Mouse (Mus musculus): ENCODE measurements around the gene Gm1043. TPM values are rescaled to one million over a fixed set of nuclear protein-coding genes. Genes with fewer than 3 reads are reported as not detected.

Gene Gm1043
- polyA plus RNA-seq, 1 experiment from 2014 or later, result 0.33 TPM

DNA sequence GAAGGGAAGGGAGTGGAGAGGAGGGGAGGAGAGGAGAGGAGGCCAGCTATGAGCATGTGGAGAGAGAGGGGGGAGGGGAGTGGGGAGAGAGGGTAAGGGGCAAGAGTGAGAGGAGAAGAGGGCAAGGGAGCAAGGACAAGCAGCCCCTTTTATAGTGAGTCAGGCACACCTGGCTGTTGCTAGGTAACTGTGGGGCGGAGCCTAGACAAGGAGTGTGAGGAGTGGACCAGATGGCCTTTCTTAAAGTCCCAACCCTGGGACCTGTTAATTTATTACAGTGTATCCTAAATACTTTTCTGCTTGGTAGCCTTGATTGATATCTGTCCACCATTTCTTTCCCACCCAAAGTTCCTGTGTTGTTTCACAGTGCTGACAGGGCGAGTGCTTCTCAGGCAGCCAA, 36.1 kb upstream of the Gm1043 start:
- Histone ChIP-seq H3K27ac (replicated peaks) (no peak overlapping the region), H3K4me3 (no peak overlapping the region), H3K4me2 (replicated peaks) (no peak overlapping the region), H3K36me3 (no peaks in the 10 kb centered on the region), H3K9ac (replicated peaks) (no peak overlapping the region), H3K27me3 (no peaks in the 10 kb centered on the region), H3K4me1 (peaks cover 4% of the 10 kb centered on the region; the same call in 1 of the 2 replicates), H3K9me3 (no peaks in the 10 kb centered on the region)
- no peak for ATAC-seq (ENCODE audit: low FRiP score, low read depth)
- WGBS, result 88% methylated on average over 2 of the region's 2 CpGs

DNA sequence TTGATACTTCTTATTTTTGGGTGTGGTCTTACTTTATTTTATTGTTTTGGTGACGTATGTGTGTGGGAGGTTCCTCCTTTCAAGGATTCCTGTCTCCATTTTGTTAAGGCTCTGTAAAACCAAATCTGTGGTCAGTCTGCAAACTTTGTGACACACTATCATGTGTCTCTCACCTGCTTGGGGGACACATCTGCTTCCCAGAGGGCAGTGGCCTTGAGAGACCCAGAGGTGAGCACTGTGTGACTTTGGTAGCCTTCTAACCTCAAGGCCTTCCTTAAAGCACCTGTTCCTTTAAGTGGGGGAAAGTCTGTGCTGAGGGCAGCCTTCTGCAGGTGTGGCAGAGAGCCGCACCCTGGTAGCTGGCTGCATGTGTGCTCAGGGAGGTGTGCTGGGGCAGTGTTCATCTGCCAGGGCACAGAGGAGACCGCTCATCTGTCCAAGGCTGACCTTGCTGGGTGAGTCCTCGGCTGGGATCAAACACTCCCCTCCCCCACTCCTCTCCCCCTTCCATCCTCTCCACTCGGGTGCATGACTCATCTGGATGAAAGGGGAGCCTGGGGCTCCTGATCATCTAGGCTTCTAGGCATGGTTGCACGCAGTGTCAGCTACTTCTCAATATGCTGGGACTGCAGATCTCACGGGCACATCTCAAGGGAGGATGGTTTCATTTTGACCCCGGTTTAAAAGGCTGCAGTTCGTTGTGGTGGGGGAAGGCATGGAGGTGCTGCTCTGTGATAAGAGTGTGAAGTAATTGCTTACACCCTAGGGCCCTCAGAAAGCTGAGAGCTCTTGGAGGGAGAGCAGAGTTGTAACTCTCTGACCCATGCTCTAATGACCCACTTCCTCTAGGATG, 34.4 kb upstream of the Gm1043 start:
- Histone ChIP-seq H3K27ac (replicated peaks) (no peak overlapping the region), H3K27me3 (no peaks in the 10 kb centered on the region), H3K4me1 (peaks cover 4% of the 10 kb centered on the region; the same call in 1 of the 2 replicates), H3K9ac (replicated peaks) (no peak overlapping the region), H3K4me3 (no peak overlapping the region), H3K36me3 (no peaks in the 10 kb centered on the region), H3K9me3 (no peaks in the 10 kb centered on the region), H3K4me2 (replicated peaks) (no peak overlapping the region)
- ATAC-seq (ENCODE audit: low FRiP score, low read depth), result no peak
- WGBS, result 56% methylated on average over 9 of the region's 9 CpGs

DNA sequence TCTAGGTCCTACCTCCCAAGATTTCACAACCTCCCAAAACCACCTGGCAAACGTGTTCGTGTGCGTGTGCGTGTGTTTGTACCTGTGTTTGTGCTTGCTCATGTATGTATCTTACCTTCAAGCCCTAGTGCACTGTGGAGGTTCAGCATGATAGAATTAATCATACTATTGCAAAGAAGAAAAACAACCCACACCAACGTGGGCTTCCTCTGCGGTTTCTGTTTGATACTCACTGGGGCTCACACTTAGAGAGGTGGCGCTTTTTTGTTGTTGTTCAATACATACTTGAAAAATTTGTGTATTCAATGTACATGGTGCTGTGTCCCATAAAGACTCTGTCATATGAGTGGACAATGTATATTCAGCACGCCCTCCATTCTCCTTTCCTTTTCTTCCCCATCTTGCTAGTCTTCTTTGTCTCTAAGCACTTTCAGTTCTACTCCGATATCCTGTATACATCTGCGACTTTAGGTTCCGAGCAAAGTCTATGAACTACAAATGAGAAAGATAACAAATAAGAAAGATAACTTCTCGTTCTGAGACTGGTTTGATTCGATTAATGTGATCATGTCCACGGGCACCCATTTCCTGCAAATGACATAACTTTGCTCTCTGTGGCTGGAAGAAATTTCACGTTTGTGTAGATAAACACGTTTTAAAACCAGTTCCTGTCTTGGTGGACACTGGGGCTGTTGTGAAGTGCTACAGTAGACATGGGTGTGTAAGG, 33.6 kb upstream of the Gm1043 start:
- Histone ChIP-seq H3K27me3 (no peaks in the 10 kb centered on the region), H3K4me1 (peaks cover 4% of the 10 kb centered on the region; the same call in 1 of the 2 replicates), H3K27ac (replicated peaks) (no peak overlapping the region), H3K9ac (replicated peaks) (no peak overlapping the region), H3K36me3 (no peaks in the 10 kb centered on the region), H3K4me2 (replicated peaks) (no peak overlapping the region), H3K9me3 (no peaks in the 10 kb centered on the region), H3K4me3 (no peak overlapping the region)
- ATAC-seq (ENCODE audit: low FRiP score, low read depth), result no peak
- 86% methylated on average over 16 of the region's 16 CpGs for WGBS

DNA sequence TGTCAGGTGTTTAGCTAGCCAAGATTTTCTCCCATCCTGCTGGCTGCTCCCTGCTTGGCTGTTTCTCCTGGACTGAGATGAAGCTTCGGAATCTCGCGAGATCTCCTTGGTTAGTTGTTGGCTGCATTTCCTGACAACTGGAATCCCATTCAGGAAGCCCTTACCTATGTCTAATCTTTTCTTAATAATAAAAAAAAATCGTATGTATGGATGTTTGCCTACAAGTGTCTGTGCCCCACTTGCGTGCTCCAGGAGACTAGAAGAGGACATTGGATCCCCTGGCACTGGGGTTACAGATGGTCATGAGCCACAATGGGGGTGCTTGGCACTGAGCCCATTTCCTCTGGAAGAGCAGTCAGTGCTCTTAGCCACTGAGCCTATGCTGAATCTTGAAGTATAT, 32.3 kb upstream of the Gm1043 start:
- Histone ChIP-seq H3K9ac (replicated peaks) (no peak overlapping the region), H3K4me3 (no peak overlapping the region), H3K27me3 (no peaks in the 10 kb centered on the region), H3K36me3 (no peaks in the 10 kb centered on the region), H3K27ac (replicated peaks) (no peak overlapping the region), H3K9me3 (no peaks in the 10 kb centered on the region), H3K4me1 (peaks cover 4% of the 10 kb centered on the region; the same call in 1 of the 2 replicates), H3K4me2 (replicated peaks) (no peak overlapping the region)
- 89% methylated on average over 5 of the region's 5 CpGs for WGBS
- no peak for ATAC-seq (ENCODE audit: low FRiP score, low read depth)

DNA sequence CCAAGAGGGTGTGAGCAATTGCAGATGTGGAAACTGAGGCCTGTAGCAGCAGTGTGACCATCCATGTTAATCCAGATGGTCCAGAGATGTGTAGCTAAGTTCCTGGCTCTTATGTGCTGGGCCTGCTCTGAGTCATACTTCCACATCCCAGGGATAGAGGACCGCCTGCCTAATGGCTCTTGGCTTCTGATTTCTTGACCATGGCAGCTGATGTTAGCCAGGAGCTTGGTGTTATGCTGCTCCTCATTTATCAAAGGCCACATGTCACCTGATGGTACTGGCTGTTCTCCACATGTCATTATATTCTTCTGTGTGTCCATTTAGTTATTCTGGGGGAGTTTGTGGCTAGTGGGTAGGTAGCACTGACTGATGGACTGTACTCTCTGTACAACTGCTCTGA, 29.4 kb upstream of the Gm1043 start:
- no peak overlapping the region for H3K27ac ChIP-seq (replicated peaks)
- WGBS, result 100% methylated on average over 1 of the region's 1 CpGs
- no peak overlapping the region for H3K4me3 ChIP-seq
- H3K9me3 ChIP-seq, result no peaks in the 10 kb centered on the region
- ATAC-seq (ENCODE audit: low FRiP score, low read depth), result no peak
- peaks cover 3% of the 10 kb centered on the region; the same call in 1 of the 2 replicates for H3K4me1 ChIP-seq
- H3K27me3 ChIP-seq, result no peaks in the 10 kb centered on the region
- no peaks in the 10 kb centered on the region for H3K36me3 ChIP-seq
- no peak overlapping the region for H3K9ac ChIP-seq (replicated peaks)
- H3K4me2 ChIP-seq (replicated peaks), result no peak overlapping the region

DNA sequence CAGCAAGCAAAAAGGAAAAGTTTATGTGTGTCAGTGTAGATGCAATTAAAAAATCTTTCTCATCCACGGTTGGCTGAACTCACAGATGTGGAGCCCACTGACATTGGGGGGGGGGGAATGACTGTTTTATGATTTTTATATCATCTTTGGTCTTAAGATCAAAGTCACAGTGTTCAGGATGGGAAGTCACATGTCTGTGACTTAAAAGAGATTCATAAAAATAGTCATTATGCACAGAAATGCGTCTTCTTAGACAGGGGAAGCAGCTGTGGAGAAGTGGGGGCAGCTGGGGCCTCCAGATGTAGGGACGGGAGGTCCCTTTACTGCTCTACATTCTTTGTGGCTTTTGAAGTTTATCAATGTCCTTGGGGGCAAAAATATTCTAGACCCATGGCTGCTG, 28.7 kb upstream of the Gm1043 start:
- H3K9ac ChIP-seq (replicated peaks), result no peak overlapping the region
- no peaks in the 10 kb centered on the region for H3K9me3 ChIP-seq
- no peak overlapping the region for H3K27ac ChIP-seq (replicated peaks)
- 77% methylated on average over 3 of the region's 3 CpGs for WGBS
- H3K4me2 ChIP-seq (replicated peaks), result no peak overlapping the region
- H3K36me3 ChIP-seq, result no peaks in the 10 kb centered on the region
- ATAC-seq (ENCODE audit: low FRiP score, low read depth), result no peak
- no peak overlapping the region for H3K4me3 ChIP-seq
- H3K4me1 ChIP-seq, result no peaks in the 10 kb centered on the region
- H3K27me3 ChIP-seq, result no peaks in the 10 kb centered on the region

DNA sequence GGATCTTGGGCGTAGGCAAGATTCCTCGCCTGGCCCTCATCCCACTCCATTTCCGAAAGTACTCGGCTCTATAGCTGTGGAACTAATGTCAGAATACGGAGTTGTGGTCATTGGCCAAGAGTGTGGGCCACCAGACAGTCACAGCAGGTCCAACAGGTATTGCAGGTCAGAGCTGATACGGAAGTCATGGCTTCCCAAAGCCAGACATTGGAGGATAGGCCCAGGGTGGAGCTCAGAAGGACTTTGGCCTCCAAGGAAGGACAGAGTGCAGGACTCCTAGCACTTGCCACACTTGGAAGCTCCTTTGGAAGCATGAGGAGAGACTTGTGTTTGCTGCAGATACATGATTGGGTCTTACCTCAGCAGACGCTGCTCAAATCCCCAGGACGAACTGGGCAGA, 23.6 kb upstream of the Gm1043 start:
- Histone ChIP-seq H3K4me3 (no peak overlapping the region), H3K4me2 (replicated peaks) (no peak overlapping the region), H3K9ac (replicated peaks) (no peak overlapping the region), H3K27me3 (no peaks in the 10 kb centered on the region), H3K36me3 (no peaks in the 10 kb centered on the region), H3K27ac (replicated peaks) (no peak overlapping the region), H3K4me1 (peaks cover 10% of the 10 kb centered on the region; the same call in 1 of the 2 replicates), H3K9me3 (no peaks in the 10 kb centered on the region)
- 86% methylated on average over 8 of the region's 8 CpGs for WGBS
- no peak for ATAC-seq (ENCODE audit: low FRiP score, low read depth)

DNA sequence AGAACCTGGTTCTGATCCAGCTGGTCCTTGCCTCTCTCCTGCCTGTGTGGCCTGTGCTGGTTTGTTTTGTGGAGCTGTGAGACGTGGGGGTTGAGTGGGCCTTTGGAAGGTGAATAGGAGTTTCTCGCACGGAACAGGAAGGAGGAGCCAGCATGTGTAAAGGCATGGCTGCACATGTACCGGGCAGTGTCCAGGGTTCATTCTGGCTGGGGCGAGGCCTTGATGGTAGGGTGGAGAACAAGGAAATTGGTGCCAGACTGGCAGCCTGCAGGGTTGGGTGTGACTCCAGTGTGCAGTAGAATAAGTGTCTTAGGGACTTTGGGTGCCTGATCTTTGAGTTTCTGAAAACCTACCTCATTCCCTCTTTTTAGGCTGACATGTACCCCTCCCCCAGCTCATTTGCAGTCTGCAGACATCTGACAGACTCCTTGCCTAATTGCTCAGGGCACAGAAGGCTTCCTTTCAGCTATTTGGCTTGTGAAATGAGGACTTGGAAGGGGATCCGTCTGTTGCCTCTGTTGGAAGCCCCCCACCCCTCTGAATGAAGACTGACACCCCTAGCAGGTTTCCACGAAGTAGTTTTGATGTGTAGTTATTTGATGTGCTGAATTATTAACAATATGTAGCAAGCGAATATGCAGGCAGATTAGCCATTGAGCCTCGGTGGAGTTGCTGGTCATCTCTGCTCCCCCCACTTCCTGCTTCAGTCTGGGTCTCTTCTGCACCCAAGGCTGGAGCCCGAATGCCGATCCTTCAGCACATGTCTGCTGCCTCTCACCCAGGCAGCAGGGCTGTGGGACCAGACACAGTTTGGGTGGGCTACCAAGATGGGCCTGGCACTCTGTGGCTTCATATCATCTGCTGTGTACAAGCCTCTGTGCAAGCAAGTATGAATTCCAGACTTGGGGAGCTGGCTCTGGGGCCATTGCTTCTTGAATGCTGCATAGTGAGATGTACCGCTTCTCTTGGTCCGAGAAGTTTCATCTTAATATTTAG, 20.4 kb upstream of the Gm1043 start:
- no peak for ATAC-seq (ENCODE audit: low FRiP score, low read depth)
- peaks cover 10% of the 10 kb centered on the region; the same call in 1 of the 2 replicates for H3K4me1 ChIP-seq
- no peak overlapping the region for H3K27ac ChIP-seq (replicated peaks)
- no peaks in the 10 kb centered on the region for H3K36me3 ChIP-seq
- no peaks in the 10 kb centered on the region for H3K9me3 ChIP-seq
- no peak overlapping the region for H3K9ac ChIP-seq (replicated peaks)
- H3K4me2 ChIP-seq (replicated peaks), result no peak overlapping the region
- 70% methylated on average over 13 of the region's 13 CpGs for WGBS
- H3K27me3 ChIP-seq, result no peaks in the 10 kb centered on the region
- no peak overlapping the region for H3K4me3 ChIP-seq

DNA sequence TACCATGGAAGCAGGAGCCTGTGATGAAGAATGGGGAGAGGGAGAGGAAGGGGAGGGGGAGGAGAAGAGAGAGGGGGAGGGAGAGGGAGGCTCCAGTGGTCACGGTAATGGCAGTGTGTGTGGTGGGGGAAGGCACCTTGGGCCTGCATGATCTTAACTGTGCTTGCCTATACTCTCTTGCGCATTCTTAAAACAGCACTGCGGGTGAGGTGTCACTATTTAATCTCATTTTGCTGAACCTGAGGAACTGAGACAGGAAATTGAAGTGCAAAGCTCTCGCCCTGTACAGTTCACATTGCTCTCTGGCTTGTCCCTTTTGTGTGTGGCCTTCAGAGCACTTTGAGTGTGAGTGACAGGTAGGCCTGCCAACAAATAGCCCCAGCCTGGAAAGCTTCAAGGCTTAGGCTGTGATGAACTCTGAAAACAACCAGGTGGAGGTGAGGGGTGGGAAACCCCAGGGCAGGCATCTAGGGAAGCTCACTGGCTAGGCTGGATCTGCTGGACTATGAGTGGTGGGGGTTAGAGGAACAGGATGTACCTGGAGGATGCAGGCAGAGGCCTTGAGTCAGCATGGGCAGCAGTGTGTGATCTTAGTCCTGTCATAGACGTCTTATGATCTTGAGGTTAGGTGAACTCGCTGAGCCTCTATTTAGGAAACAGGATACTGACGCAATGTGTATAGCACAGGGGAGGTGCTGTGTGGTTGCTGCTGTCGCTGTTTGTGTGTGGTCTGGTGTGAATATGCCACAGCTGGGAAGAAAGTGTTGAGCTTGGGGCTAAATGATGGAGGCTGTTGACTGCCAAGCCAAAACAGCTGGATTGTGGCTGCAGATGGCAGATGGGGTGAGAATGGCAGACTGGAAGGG, 18.2 kb upstream of the Gm1043 start:
- Histone ChIP-seq H3K9me3 (no peaks in the 10 kb centered on the region), H3K4me2 (replicated peaks) (no peak overlapping the region), H3K4me3 (no peak overlapping the region), H3K4me1 (peaks cover 10% of the 10 kb centered on the region; the same call in 1 of the 2 replicates), H3K36me3 (no peaks in the 10 kb centered on the region), H3K9ac (replicated peaks) (no peak overlapping the region), H3K27ac (replicated peaks) (no peak overlapping the region), H3K27me3 (no peaks in the 10 kb centered on the region)
- ATAC-seq (ENCODE audit: low FRiP score, low read depth), result no peak
- 79% methylated on average over 8 of the region's 8 CpGs for WGBS

DNA sequence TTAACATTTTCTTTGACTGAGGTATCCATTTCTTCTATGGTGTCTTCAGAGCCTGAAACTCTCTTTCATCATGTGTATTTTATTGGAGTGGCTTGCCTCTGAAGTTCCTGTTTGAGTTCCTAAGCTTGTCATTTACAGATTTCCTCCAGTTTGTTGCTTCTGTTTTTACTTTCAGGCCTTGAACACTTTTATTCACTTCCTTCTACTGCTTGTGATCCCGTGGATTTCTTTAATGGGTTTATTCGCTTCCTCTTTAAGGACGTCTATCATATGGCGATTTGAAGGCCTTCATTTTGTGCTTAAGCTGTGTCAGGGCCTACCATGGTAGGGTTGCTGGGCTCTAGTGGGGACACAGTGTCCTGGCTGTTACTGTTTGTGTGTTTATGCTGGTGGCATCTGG, 11.5 kb upstream of the Gm1043 start:
- ATAC-seq (ENCODE audit: low FRiP score, low read depth), result no peak

More for the DNA sequence above, 11.5 kb upstream of the Gm1043 start:
- H3K4me2 ChIP-seq (replicated peaks), result no peak overlapping the region
- H3K4me3 ChIP-seq, result no peak overlapping the region
- H3K9me3 ChIP-seq, result no peaks in the 10 kb centered on the region
- H3K36me3 ChIP-seq, result no peaks in the 10 kb centered on the region
- peaks cover 14% of the 10 kb centered on the region; the same call in 1 of the 2 replicates for H3K27me3 ChIP-seq
- 82% methylated on average over 4 of the region's 4 CpGs for WGBS
- no peak overlapping the region for H3K27ac ChIP-seq (replicated peaks)
- H3K4me1 ChIP-seq, result 0 out of 2 replicates have a peak, but pooled peaks cover 7% of the 10 kb centered on the region
- no peak overlapping the region for H3K9ac ChIP-seq (replicated peaks)

All from midbrain, embryonic 12.5 days (tissue).